Mouse (Mus musculus): ENCODE data around the gene Blmh. TPM values are rescaled to one million over a fixed set of nuclear protein-coding genes. Genes with fewer than 3 reads are reported as not detected.

The Blmh gene
- polyA plus RNA-seq, 1 experiment from 2014 or later: 139 TPM

GRCm38 (mm10) chr11:76983641-76984040, 59.0 kb downstream of the Blmh start:
- no peak overlapping the region for H3K9ac ChIP-seq (ENCODE audit: low read depth, low read length)
- H3K9me3 ChIP-seq (ENCODE audit: control insufficient read depth, low read length): no peaks in the 10 kb centered on the region
- 79% methylated on average over 5 of the region's 5 CpGs for WGBS
- no peak overlapping the region for H3K4me3 ChIP-seq (ENCODE audit: low read length)
- H3K27ac ChIP-seq (ENCODE audit: low read depth, low read length): no peak overlapping the region
- peaks cover 9% of the 10 kb centered on the region for H3K36me3 ChIP-seq (ENCODE audit: control insufficient read depth, insufficient read depth, low read length)
- no peaks in the 10 kb centered on the region for H3K27me3 ChIP-seq (replicated peaks; ENCODE audit: control insufficient read depth, insufficient read depth, low read length)
- H3K4me1 ChIP-seq (ENCODE audit: control insufficient read depth, insufficient read depth, low read depth, low read length): no peaks in the 10 kb centered on the region
- no peak for ATAC-seq
- no peak overlapping the region for H3K4me2 ChIP-seq (ENCODE audit: low read length)

DNA sequence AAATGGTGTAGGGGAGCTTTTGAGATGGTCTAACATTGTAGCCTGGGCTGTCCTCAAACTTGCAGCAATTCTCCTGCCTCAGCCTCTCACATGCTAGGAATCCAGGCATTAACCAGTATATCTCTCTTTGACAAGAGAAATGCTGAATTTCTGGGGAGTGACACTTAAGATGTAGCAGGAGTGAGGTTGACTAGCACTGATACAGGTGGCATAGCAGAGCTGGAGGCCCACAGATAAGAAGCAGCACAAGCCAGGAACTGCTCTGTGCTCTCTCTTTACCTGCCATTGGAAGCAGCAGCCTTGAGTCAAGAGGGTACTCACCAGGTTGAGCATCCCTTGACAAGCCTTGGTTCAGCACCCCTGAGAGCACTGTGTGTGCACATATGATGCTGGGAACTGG, 59.6 kb downstream of the Blmh start:
- Histone ChIP-seq H3K9me3 (ENCODE audit: control insufficient read depth, low read length) (no peaks in the 10 kb centered on the region), H3K36me3 (ENCODE audit: control insufficient read depth, insufficient read depth, low read length) (peaks cover 7% of the 10 kb centered on the region), H3K27me3 (replicated peaks; ENCODE audit: control insufficient read depth, insufficient read depth, low read length) (no peaks in the 10 kb centered on the region), H3K27ac (ENCODE audit: low read depth, low read length) (no peak overlapping the region), H3K4me3 (ENCODE audit: low read length) (no peak overlapping the region), H3K4me2 (ENCODE audit: low read length) (no peak overlapping the region), H3K9ac (ENCODE audit: low read depth, low read length) (no peak overlapping the region), H3K4me1 (ENCODE audit: control insufficient read depth, insufficient read depth, low read depth, low read length) (no peaks in the 10 kb centered on the region)
- ATAC-seq: no peak

DNA sequence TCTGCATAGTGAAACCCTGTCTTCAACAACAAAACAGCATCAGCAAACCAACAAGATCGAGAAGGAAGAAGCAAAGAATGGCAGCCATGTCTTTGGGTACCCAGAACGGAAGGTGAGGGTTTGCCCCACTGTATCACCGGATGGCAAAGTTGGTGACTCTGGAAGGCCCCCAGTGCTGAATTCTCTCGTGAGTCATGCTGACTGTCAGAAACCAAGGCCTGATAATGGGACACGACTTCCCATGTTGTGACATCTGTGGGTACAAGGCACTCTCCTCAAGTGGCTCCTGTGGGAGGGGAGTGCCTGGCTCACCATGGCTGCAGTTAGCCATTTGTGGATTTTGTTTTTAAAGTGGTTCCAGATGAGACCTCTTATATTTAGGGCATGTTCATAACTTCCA, 66.2 kb downstream of the Blmh start:
- WGBS: 83% methylated on average over 5 of the region's 5 CpGs

DNA sequence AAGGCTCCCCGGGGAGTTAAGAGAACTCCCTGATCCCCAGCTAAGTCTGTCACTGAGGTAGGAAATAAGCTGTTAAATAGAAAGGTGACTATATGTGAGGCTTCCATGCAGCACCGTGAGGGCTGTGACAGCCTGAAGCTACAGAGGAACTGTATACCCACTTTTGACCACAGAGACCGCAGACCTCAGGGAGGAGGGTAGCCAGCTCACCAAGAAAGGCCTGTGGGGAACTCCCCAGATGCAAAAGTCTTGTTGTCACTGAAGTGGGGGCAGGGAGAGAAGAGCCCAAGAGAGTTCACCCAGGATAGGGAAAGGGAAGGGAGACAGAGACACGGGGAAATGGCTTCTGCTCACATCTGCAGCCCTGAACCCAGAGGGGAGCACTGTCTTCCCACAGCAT, 68.3 kb downstream of the Blmh start:
- WGBS: 42% methylated on average over 3 of the region's 4 CpGs
- Histone ChIP-seq H3K36me3 (ENCODE audit: control insufficient read depth, insufficient read depth, low read length) (no peaks in the 10 kb centered on the region; the same call in 1 of the 2 replicates), H3K27me3 (replicated peaks; ENCODE audit: control insufficient read depth, insufficient read depth, low read length) (peaks cover 10% of the 10 kb centered on the region), H3K9me3 (ENCODE audit: control insufficient read depth, low read length) (no peaks in the 10 kb centered on the region), H3K9ac (ENCODE audit: low read depth, low read length) (no peak overlapping the region), H3K4me2 (ENCODE audit: low read length) (no peak overlapping the region), H3K4me3 (ENCODE audit: low read length) (no peak overlapping the region), H3K27ac (ENCODE audit: low read depth, low read length) (no peak overlapping the region), H3K4me1 (ENCODE audit: control insufficient read depth, insufficient read depth, low read depth, low read length) (peaks cover 3% of the 10 kb centered on the region)
- no peak for ATAC-seq

More for the DNA sequence above, 66.2 kb downstream of the Blmh start:
- Histone ChIP-seq H3K4me3 (ENCODE audit: low read length) (no peak overlapping the region), H3K4me2 (ENCODE audit: low read length) (no peak overlapping the region), H3K27ac (ENCODE audit: low read depth, low read length) (no peak overlapping the region), H3K9ac (ENCODE audit: low read depth, low read length) (no peak overlapping the region), H3K4me1 (ENCODE audit: control insufficient read depth, insufficient read depth, low read depth, low read length) (no peaks in the 10 kb centered on the region), H3K27me3 (replicated peaks; ENCODE audit: control insufficient read depth, insufficient read depth, low read length) (no peaks in the 10 kb centered on the region), H3K36me3 (ENCODE audit: control insufficient read depth, insufficient read depth, low read length) (peaks cover 4% of the 10 kb centered on the region), H3K9me3 (ENCODE audit: control insufficient read depth, low read length) (no peaks in the 10 kb centered on the region)
- ATAC-seq: no peak

DNA sequence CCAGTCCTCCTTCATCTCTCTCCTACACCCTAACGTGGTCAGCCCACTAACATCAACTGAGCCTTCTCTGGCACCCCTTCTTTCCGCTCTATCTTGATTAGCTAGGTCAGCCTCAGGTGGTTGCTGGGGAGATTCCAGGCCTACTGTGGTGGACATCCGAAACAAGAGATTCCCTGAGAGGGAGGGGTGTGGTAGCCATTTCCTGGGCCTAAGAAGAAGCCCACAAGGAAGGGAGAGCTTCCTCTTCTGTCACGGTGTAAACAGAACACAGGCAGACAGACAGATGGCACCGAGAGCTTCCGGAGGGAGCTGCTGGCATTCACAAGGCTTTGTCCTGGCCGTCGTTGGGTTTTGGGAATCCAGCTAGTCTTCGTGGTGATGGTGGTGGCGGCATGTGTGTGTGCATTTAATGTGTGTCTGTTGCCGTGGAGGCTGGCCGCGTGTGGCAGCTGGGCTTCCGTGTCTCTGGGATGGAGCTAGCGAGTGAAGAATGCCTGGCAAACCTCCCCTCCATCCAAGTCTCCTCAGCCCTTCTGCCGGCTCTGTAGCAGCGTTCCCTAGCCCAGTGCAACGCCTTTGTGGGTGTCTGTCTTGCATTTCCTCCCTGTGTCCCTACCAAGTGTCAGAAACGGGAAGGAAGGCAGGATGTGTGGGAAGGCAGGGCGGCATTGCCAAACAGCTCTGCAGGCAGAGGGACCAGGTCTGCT, 71.5 kb downstream of the Blmh start:
- no peaks in the 10 kb centered on the region for H3K9me3 ChIP-seq (ENCODE audit: control insufficient read depth, low read length)
- no peak for ATAC-seq
- no peak overlapping the region for H3K4me2 ChIP-seq (ENCODE audit: low read length)
- H3K36me3 ChIP-seq (ENCODE audit: control insufficient read depth, insufficient read depth, low read length): no peaks in the 10 kb centered on the region
- H3K4me1 ChIP-seq (ENCODE audit: control insufficient read depth, insufficient read depth, low read depth, low read length): peaks cover 14% of the 10 kb centered on the region
- no peak overlapping the region for H3K27ac ChIP-seq (ENCODE audit: low read depth, low read length)
- H3K4me3 ChIP-seq (ENCODE audit: low read length): no peak overlapping the region
- 48% methylated on average over 20 of the region's 20 CpGs for WGBS
- no peak overlapping the region for H3K9ac ChIP-seq (ENCODE audit: low read depth, low read length)
- H3K27me3 ChIP-seq (replicated peaks; ENCODE audit: control insufficient read depth, insufficient read depth, low read length): peaks cover 33% of the 10 kb centered on the region

- peak; percentile 78 for ATAC-seq
- peaks cover 38% of the 10 kb centered on the region for H3K27me3 ChIP-seq (replicated peaks; ENCODE audit: control insufficient read depth, insufficient read depth, low read length)
- WGBS: 0% methylated on average over 20 of the region's 21 CpGs
Measured at GRCm38 (mm10) chr11:76997305-76997704, 72.7 kb downstream of the Blmh start.

DNA sequence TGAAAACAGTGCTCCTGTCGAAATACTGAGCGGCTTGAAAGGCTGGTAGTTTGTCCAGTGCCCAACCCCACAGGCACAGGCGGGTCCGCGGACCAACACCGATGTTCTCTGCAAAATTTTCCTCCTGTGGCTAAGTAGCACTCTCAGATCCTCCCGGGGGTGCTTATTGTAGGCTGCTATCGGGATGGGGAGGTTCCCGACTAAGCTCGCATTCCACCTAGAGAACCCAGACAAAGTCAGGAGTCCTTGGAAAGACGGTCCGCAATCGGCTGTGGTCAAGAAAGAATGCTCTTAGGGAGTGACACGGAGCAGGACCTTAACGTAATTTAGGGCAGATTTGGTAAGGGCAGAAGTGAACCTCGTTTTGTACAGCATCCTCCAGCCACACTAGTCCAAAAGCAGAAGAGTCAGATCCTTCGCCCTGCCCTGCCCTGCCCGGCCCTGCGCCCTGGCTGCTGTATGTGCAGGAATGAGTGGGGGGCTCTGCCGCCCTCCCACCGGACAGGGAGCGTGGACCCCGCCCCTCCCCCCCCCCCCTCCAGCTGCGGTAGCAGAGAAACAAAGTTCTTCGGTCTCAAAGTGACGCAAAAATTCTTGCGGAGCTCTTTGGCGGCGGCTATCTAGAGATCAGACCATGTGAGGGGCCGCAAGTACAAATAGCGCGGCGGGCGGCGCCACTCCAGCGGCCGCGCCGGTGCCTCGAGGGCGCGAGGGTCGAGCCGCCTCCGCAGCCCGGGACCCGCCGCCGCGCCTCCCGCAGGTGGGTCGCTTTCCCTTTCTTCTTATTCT, 73.5 kb downstream of the Blmh start, which contains the start of gene Slc6a4:
Gene Slc6a4 (plus strand): TSS at position 688 of the 789 bp plus-strand sequence.
- no peak; the same call in 1 of the 2 replicates for ATAC-seq
- Histone ChIP-seq H3K9ac (ENCODE audit: low read depth, low read length) (peak within 1 kb of the TSS; percentile 63), H3K27me3 (replicated peaks; ENCODE audit: control insufficient read depth, insufficient read depth, low read length) (peaks cover 38% of the 10 kb centered on the region), H3K4me3 (ENCODE audit: low read length) (peak within 1 kb of the TSS; percentile 62), H3K36me3 (ENCODE audit: control insufficient read depth, insufficient read depth, low read length) (no peaks in the 10 kb centered on the region), H3K27ac (ENCODE audit: low read depth, low read length) (no peak within 1 kb of the TSS), H3K4me2 (ENCODE audit: low read length) (peak within 1 kb of the TSS; percentile 97), H3K9me3 (ENCODE audit: control insufficient read depth, low read length) (no peaks in the 10 kb centered on the region), H3K4me1 (ENCODE audit: control insufficient read depth, insufficient read depth, low read depth, low read length) (peaks cover 14% of the 10 kb centered on the region)
- WGBS: under 1% methylated on average over 47 of the region's 52 CpGs

More at GRCm38 (mm10) chr11:76997305-76997704, 72.7 kb downstream of the Blmh start:
- Histone ChIP-seq H3K9ac (ENCODE audit: low read depth, low read length) (peak overlapping the region; percentile 63), H3K27ac (ENCODE audit: low read depth, low read length) (no peak overlapping the region), H3K4me2 (ENCODE audit: low read length) (peak overlapping the region; percentile 97), H3K9me3 (ENCODE audit: control insufficient read depth, low read length) (no peaks in the 10 kb centered on the region), H3K36me3 (ENCODE audit: control insufficient read depth, insufficient read depth, low read length) (no peaks in the 10 kb centered on the region), H3K4me1 (ENCODE audit: control insufficient read depth, insufficient read depth, low read depth, low read length) (peaks cover 14% of the 10 kb centered on the region), H3K4me3 (ENCODE audit: low read length) (peak overlapping the region; percentile 62)

- H3K27ac ChIP-seq (ENCODE audit: low read depth, low read length): no peak overlapping the region
- H3K4me3 ChIP-seq (ENCODE audit: low read length): peak overlapping the region; percentile 62
- H3K4me1 ChIP-seq (ENCODE audit: control insufficient read depth, insufficient read depth, low read depth, low read length): peaks cover 14% of the 10 kb centered on the region
- no peak for ATAC-seq
- peak overlapping the region; percentile 97 for H3K4me2 ChIP-seq (ENCODE audit: low read length)
- H3K9ac ChIP-seq (ENCODE audit: low read depth, low read length): peak overlapping the region; percentile 44
- WGBS: 10% methylated on average over 24 of the region's 24 CpGs
- H3K36me3 ChIP-seq (ENCODE audit: control insufficient read depth, insufficient read depth, low read length): no peaks in the 10 kb centered on the region
- peaks cover 38% of the 10 kb centered on the region for H3K27me3 ChIP-seq (replicated peaks; ENCODE audit: control insufficient read depth, insufficient read depth, low read length)
- no peaks in the 10 kb centered on the region for H3K9me3 ChIP-seq (ENCODE audit: control insufficient read depth, low read length)
Measured at GRCm38 (mm10) chr11:76998705-76999226, 74.2 kb downstream of the Blmh start.

DNA sequence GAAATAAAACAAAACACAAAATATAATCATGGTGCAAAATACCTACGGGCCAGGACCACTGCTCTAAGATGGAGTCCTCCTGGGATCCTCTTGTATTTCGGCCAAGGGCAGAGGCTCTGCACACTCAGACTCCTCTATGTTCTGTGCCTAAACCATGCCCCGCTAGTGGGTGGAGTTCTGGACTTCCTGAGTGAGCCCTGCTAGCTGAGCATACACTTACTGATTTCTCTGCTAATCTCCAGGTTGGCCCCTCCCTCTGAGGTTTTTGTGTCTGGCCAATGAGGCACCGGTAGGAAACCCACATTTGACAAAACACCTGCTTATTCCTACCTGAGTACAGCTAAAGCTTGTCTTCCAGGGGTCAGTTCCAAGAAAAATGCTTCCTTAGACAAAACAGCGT, 76.1 kb downstream of the Blmh start:
- peaks cover 14% of the 10 kb centered on the region for H3K4me1 ChIP-seq (ENCODE audit: control insufficient read depth, insufficient read depth, low read depth, low read length)
- ATAC-seq: no peak
- H3K4me2 ChIP-seq (ENCODE audit: low read length): no peak overlapping the region
- no peak overlapping the region for H3K27ac ChIP-seq (ENCODE audit: low read depth, low read length)
- peaks cover 38% of the 10 kb centered on the region for H3K27me3 ChIP-seq (replicated peaks; ENCODE audit: control insufficient read depth, insufficient read depth, low read length)
- H3K9ac ChIP-seq (ENCODE audit: low read depth, low read length): no peak overlapping the region
- H3K4me3 ChIP-seq (ENCODE audit: low read length): no peak overlapping the region
- H3K9me3 ChIP-seq (ENCODE audit: control insufficient read depth, low read length): no peaks in the 10 kb centered on the region
- WGBS: 69% methylated on average over 5 of the region's 5 CpGs
- H3K36me3 ChIP-seq (ENCODE audit: control insufficient read depth, insufficient read depth, low read length): no peaks in the 10 kb centered on the region

Measured in hindbrain, embryonic 16.5 days (tissue).